Mouse (Mus musculus) megakaryocyte progenitor cell, adult 5-6 weeks (primary cell): ENCODE results near the gene Gm5415. TPM values are rescaled to one million over a fixed set of nuclear protein-coding genes. Genes with fewer than 3 reads are reported as not detected.
"Not testable (repeated sequence)": the region's sequence is repeated elsewhere in the genome, so short reads cannot be mapped to it uniquely, and the experiment has no call there.

Experiments used
- ATAC-seq: replicated peaks from 2 replicates; pipeline ENCODE4 v1.8.0; 2016; ENCODE audit warnings: mild to moderate bottlenecking, moderate TSS enrichment, inconsistent platforms; ENCODE audit not compliant: poor library complexity
- total RNA-seq, 2 experiments: library from RNA; stranded (forward) in 1 of 2; stranded (reverse) in 1 of 2; fragments of 157-497, 149-512 nt in 1 of 2; fragments of 200-1000 nt in 1 of 2; gene quantifications; 2 replicates each; pipeline versions ENCODE4 v1.2.3 to v1.2.4; 2015 to 2017

The Gm5415 gene
- total RNA-seq (2015) (not detected in 2 replicates), total RNA-seq (2017) (not detected in 2 replicates)

- not testable (repeated sequence) for ATAC-seq
Measured at GRCm38 (mm10) chr1:32547194-32547593, at the start of gene Gm5415. Gene Gm5415, minus strand, starts transcription at chr1:32547294.

DNA sequence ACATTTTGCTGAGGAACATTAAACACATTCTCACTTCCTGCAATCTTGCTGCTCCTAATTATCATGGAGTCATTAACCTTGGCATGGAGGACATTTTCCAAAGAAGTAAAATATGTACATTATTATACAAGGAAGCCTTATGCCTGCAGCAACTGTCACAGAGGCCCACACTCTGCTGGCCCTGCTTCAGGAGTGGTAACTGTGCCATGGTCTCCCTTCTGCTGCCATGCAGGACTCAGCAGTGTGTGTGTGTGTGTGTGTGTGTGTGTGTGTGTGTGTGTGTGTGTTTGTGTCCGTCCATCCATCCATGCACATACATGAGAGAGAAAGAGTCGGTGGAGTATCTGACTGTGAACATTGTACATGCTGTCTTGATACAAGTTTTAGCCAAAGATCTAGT, 21.8 kb upstream of the Gm5415 start:
- no peak for ATAC-seq

GRCm38 (mm10) chr1:32553925-32554324, 6.8 kb upstream of the Gm5415 start:
- ATAC-seq = no peak

DNA sequence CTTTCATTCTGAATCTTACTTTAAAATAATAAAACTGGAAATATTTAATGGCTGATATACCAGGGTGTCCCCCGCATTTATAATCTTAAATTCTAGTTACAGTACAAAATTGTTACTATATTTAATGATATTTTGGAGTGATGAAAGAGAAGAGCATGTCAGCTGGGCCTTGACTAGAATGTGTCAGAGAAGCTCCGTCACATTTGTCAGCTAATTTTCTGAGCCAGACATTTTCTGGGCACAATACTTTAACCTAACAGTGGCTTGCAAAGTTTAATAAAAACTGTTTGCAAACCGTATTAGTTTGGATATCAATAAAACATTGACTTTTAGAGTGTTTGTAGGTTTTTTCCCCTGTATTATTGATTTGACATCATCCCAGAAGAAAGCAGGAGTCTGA, 6.4 kb upstream of the Gm5415 start:
- ATAC-seq = no peak

GRCm38 (mm10) chr1:32503381-32503780, 43.7 kb downstream of the Gm5415 start:
- no peak for ATAC-seq
